Mouse (Mus musculus): Measurements from ENCODE around the gene Stk32c. TPM values are rescaled to one million over a fixed set of nuclear protein-coding genes. Genes with fewer than 3 reads are reported as not detected.

The Stk32c gene
- polyA plus RNA-seq, 1 experiment from 2014 or later = 0.11 TPM

GRCm38 (mm10) chr7:139179299-139179698, 33.8 kb downstream of the Stk32c start:
- Histone ChIP-seq H3K9me3 (no peaks in the 10 kb centered on the region), H3K27ac (replicated peaks) (no peak overlapping the region), H3K4me3 (no peak overlapping the region), H3K27me3 (replicated peaks) (peaks cover 21% of the 10 kb centered on the region), H3K4me1 (no peaks in the 10 kb centered on the region), H3K36me3 (no peaks in the 10 kb centered on the region), H3K9ac (no peak overlapping the region), H3K4me2 (no peak overlapping the region)
- ATAC-seq (ENCODE audit: extremely low read depth, insufficient number of reproducible peaks, low FRiP score, low TSS enrichment) = no peak
- WGBS = 68% methylated on average over 5 of the region's 5 CpGs

GRCm38 (mm10) chr7:139169143-139169542, 44.0 kb downstream of the Stk32c start:
- ATAC-seq (ENCODE audit: extremely low read depth, insufficient number of reproducible peaks, low FRiP score, low TSS enrichment) = no peak
- Histone ChIP-seq H3K27ac (replicated peaks) (no peak overlapping the region), H3K36me3 (no peaks in the 10 kb centered on the region), H3K4me2 (no peak overlapping the region), H3K27me3 (replicated peaks) (peaks cover 24% of the 10 kb centered on the region), H3K9ac (no peak overlapping the region), H3K4me3 (no peak overlapping the region), H3K9me3 (peaks cover 21% of the 10 kb centered on the region), H3K4me1 (no peaks in the 10 kb centered on the region)
- WGBS = 68% methylated on average over 4 of the region's 4 CpGs

- ATAC-seq (ENCODE audit: extremely low read depth, insufficient number of reproducible peaks, low FRiP score, low TSS enrichment) = no peak
- Histone ChIP-seq H3K9me3 (peaks cover 21% of the 10 kb centered on the region), H3K9ac (no peak overlapping the region), H3K4me3 (no peak overlapping the region), H3K4me2 (no peak overlapping the region), H3K27ac (replicated peaks) (no peak overlapping the region), H3K4me1 (no peaks in the 10 kb centered on the region), H3K36me3 (no peaks in the 10 kb centered on the region), H3K27me3 (replicated peaks) (peaks cover 5% of the 10 kb centered on the region; the same call in 1 of the 2 replicates)
- WGBS = 58% methylated on average over 5 of the region's 5 CpGs
Measured at GRCm38 (mm10) chr7:139164410-139164809, 48.7 kb downstream of the Stk32c start.

- WGBS = 63% methylated on average over 5 of the region's 5 CpGs
- peaks cover 18% of the 10 kb centered on the region for H3K27me3 ChIP-seq (replicated peaks)
- H3K9ac ChIP-seq = no peak overlapping the region
- H3K36me3 ChIP-seq = no peaks in the 10 kb centered on the region
- ATAC-seq (ENCODE audit: extremely low read depth, insufficient number of reproducible peaks, low FRiP score, low TSS enrichment) = no peak
- no peak overlapping the region for H3K27ac ChIP-seq (replicated peaks)
- no peaks in the 10 kb centered on the region for H3K9me3 ChIP-seq
- no peak overlapping the region for H3K4me2 ChIP-seq
- no peak overlapping the region for H3K4me3 ChIP-seq
- no peaks in the 10 kb centered on the region for H3K4me1 ChIP-seq
Measured at GRCm38 (mm10) chr7:139158956-139159355, 54.2 kb downstream of the Stk32c start.

- Histone ChIP-seq H3K36me3 (no peaks in the 10 kb centered on the region), H3K27me3 (replicated peaks) (peaks cover 18% of the 10 kb centered on the region), H3K9ac (no peak overlapping the region), H3K4me2 (no peak overlapping the region), H3K4me3 (no peak overlapping the region), H3K27ac (replicated peaks) (no peak overlapping the region), H3K9me3 (no peaks in the 10 kb centered on the region), H3K4me1 (no peaks in the 10 kb centered on the region)
- whole genome bisulfite sequencing = 60% methylated on average over 7 of the region's 7 CpGs
- no peak for ATAC-seq (ENCODE audit: extremely low read depth, insufficient number of reproducible peaks, low FRiP score, low TSS enrichment)
Measured at GRCm38 (mm10) chr7:139158549-139158948, 54.6 kb downstream of the Stk32c start.

GRCm38 (mm10) chr7:139157541-139157940, 55.6 kb downstream of the Stk32c start:
- Histone ChIP-seq H3K4me1 (0 out of 2 replicates have a peak, but pooled peaks cover 3% of the 10 kb centered on the region), H3K36me3 (no peaks in the 10 kb centered on the region), H3K4me3 (no peak overlapping the region), H3K9me3 (no peaks in the 10 kb centered on the region), H3K9ac (no peak overlapping the region), H3K27ac (replicated peaks) (no peak overlapping the region), H3K4me2 (no peak overlapping the region), H3K27me3 (replicated peaks) (peaks cover 28% of the 10 kb centered on the region)
- no peak for ATAC-seq (ENCODE audit: extremely low read depth, insufficient number of reproducible peaks, low FRiP score, low TSS enrichment)
- 19% methylated on average over 2 of the region's 2 CpGs for WGBS

GRCm38 (mm10) chr7:139156341-139157058, 56.6 kb downstream of the Stk32c start:
- WGBS = 68% methylated on average over 10 of the region's 10 CpGs
- H3K4me2 ChIP-seq = no peak overlapping the region
- peaks cover 36% of the 10 kb centered on the region for H3K27me3 ChIP-seq (replicated peaks)
- H3K9ac ChIP-seq = no peak overlapping the region
- H3K9me3 ChIP-seq = no peaks in the 10 kb centered on the region
- peaks cover 3% of the 10 kb centered on the region; the same call in 1 of the 2 replicates for H3K4me1 ChIP-seq
- H3K36me3 ChIP-seq = no peaks in the 10 kb centered on the region
- H3K4me3 ChIP-seq = no peak overlapping the region
- no peak overlapping the region for H3K27ac ChIP-seq (replicated peaks)
- no peak for ATAC-seq (ENCODE audit: extremely low read depth, insufficient number of reproducible peaks, low FRiP score, low TSS enrichment)

GRCm38 (mm10) chr7:139152927-139153326, 60.2 kb downstream of the Stk32c start:
- Histone ChIP-seq H3K36me3 (no peaks in the 10 kb centered on the region), H3K9ac (no peak overlapping the region), H3K4me2 (no peak overlapping the region), H3K27me3 (replicated peaks) (peaks cover 53% of the 10 kb centered on the region), H3K4me3 (no peak overlapping the region), H3K4me1 (peaks cover 9% of the 10 kb centered on the region; the same call in 1 of the 2 replicates), H3K27ac (replicated peaks) (no peak overlapping the region), H3K9me3 (no peaks in the 10 kb centered on the region)
- WGBS = 57% methylated on average over 7 of the region's 7 CpGs
- ATAC-seq (ENCODE audit: extremely low read depth, insufficient number of reproducible peaks, low FRiP score, low TSS enrichment) = no peak

- H3K9me3 ChIP-seq = no peaks in the 10 kb centered on the region
- H3K9ac ChIP-seq = no peak overlapping the region
- H3K4me2 ChIP-seq = no peak overlapping the region
- no peak overlapping the region for H3K27ac ChIP-seq (replicated peaks)
- peaks cover 11% of the 10 kb centered on the region; the same call in 1 of the 2 replicates for H3K4me1 ChIP-seq
- peak; percentile 55; the same call in 1 of the 2 replicates for ATAC-seq (ENCODE audit: extremely low read depth, insufficient number of reproducible peaks, low FRiP score, low TSS enrichment)
- peaks cover 58% of the 10 kb centered on the region for H3K27me3 ChIP-seq (replicated peaks)
- H3K36me3 ChIP-seq = no peaks in the 10 kb centered on the region
- no peak overlapping the region for H3K4me3 ChIP-seq
- WGBS = 30% methylated on average over 10 of the region's 10 CpGs
Measured at GRCm38 (mm10) chr7:139151116-139151515, 62.0 kb downstream of the Stk32c start.

GRCm38 (mm10) chr7:139149373-139149772, 63.7 kb downstream of the Stk32c start:
- peaks cover 54% of the 10 kb centered on the region for H3K27me3 ChIP-seq (replicated peaks)

GRCm38 (mm10) chr7:139147360-139147759, 65.7 kb downstream of the Stk32c start:
- H3K4me2 ChIP-seq = no peak overlapping the region
- WGBS = 33% methylated on average over 4 of the region's 4 CpGs
- no peak for ATAC-seq (ENCODE audit: extremely low read depth, insufficient number of reproducible peaks, low FRiP score, low TSS enrichment)
- H3K27me3 ChIP-seq (replicated peaks) = peaks cover 39% of the 10 kb centered on the region
- no peak overlapping the region for H3K9ac ChIP-seq
- no peaks in the 10 kb centered on the region for H3K9me3 ChIP-seq
- no peak overlapping the region for H3K27ac ChIP-seq (replicated peaks)
- H3K4me3 ChIP-seq = no peak overlapping the region
- peaks cover 12% of the 10 kb centered on the region for H3K4me1 ChIP-seq
- H3K36me3 ChIP-seq = no peaks in the 10 kb centered on the region

More at GRCm38 (mm10) chr7:139149373-139149772, 63.7 kb downstream of the Stk32c start:
- Histone ChIP-seq H3K4me1 (peaks cover 15% of the 10 kb centered on the region), H3K27ac (replicated peaks) (no peak overlapping the region), H3K9ac (no peak overlapping the region), H3K36me3 (no peaks in the 10 kb centered on the region), H3K9me3 (no peaks in the 10 kb centered on the region), H3K4me2 (no peak overlapping the region), H3K4me3 (no peak overlapping the region)
- 13% methylated on average over 7 of the region's 7 CpGs for WGBS
- ATAC-seq (ENCODE audit: extremely low read depth, insufficient number of reproducible peaks, low FRiP score, low TSS enrichment) = no peak

GRCm38 (mm10) chr7:139145891-139146290, 67.2 kb downstream of the Stk32c start:
- H3K9me3 ChIP-seq = no peaks in the 10 kb centered on the region
- H3K4me1 ChIP-seq = peaks cover 6% of the 10 kb centered on the region
- no peak overlapping the region for H3K4me2 ChIP-seq
- no peak overlapping the region for H3K27ac ChIP-seq (replicated peaks)
- peaks cover 37% of the 10 kb centered on the region for H3K27me3 ChIP-seq (replicated peaks)
- H3K4me3 ChIP-seq = no peak overlapping the region
- 26% methylated on average over 7 of the region's 7 CpGs for WGBS
- no peak for ATAC-seq (ENCODE audit: extremely low read depth, insufficient number of reproducible peaks, low FRiP score, low TSS enrichment)
- no peaks in the 10 kb centered on the region for H3K36me3 ChIP-seq
- no peak overlapping the region for H3K9ac ChIP-seq

Measured in heart, embryonic 13.5 days (tissue).